Mouse (Mus musculus) brain, embryonic 14.5 days (tissue): ENCODE data around the gene Tas2r104. TPM values are rescaled to one million over a fixed set of nuclear protein-coding genes. Genes with fewer than 3 reads are reported as not detected.

Source experiments
- DNase-seq: peaks from one replicate; pipeline ENCODE4 v3.0.0-alpha.2; 2011; ENCODE audit warnings: low read depth
- CTCF ChIP-seq: fragments of 200-500 bp; IDR thresholded peaks from 2 replicates; pipeline ENCODE4 v1.5.1; 2012; ENCODE audit warnings: inconsistent platforms, mild to moderate bottlenecking, moderate library complexity, borderline replicate concordance; ENCODE audit not compliant: insufficient read depth, insufficient read length; ENCODE audit errors: extremely low read depth
- POLR2A ChIP-seq: fragments of 200-500 bp; IDR thresholded peaks from 2 replicates; pipeline ENCODE4 v1.6.1; 2012; ENCODE audit warnings: mild to moderate bottlenecking, inconsistent platforms, borderline replicate concordance; ENCODE audit not compliant: poor library complexity, insufficient read depth, insufficient read length, severe bottlenecking; ENCODE audit errors: extremely low read depth
- polyA plus RNA-seq: library from polyadenylated mRNA; depleted of rRNA; stranded (reverse); fragments of >200 nt; gene quantifications from 2 replicates; pipeline ENCODE4 v1.2.3, GENCODE M21; 2012; rRNA removed

The Tas2r104 gene
- not detected in 2 replicates for polyA plus RNA-seq

- no peak for DNase-seq
- TF ChIP-seq CTCF: no peak
- no peak for TF ChIP-seq POLR2A
These were observed at the start of gene Tas2r104 for GRCm38 (mm10) chr6:131685644-131686043. Gene Tas2r104, minus strand, starts transcription at chr6:131685744.

- DNase-seq: no peak
- TF ChIP-seq POLR2A (no peak), CTCF (no peak; the same call in 1 of the 2 replicates)
These were observed 27.3 kb upstream of the Tas2r104 start for GRCm38 (mm10) chr6:131712803-131713202.

GRCm38 (mm10) chr6:131689963-131690362 is 4.4 kb upstream of the Tas2r104 start, which contains the start of gene Tas2r114:
Gene Tas2r114, minus strand, starts transcription at chr6:131690063.
- no peak for DNase-seq
- no peak for TF ChIP-seq POLR2A
- TF ChIP-seq CTCF: no peak

- TF ChIP-seq CTCF (no peak), POLR2A (no peak)
- DNase-seq: no peak
These were observed 1.9 kb upstream of the Tas2r104 start, which contains the start of gene Tas2r105 for GRCm38 (mm10) chr6:131687395-131687794. Gene Tas2r105, minus strand, starts transcription at chr6:131687495.

- no peak for TF ChIP-seq CTCF
- no peak for TF ChIP-seq POLR2A
- DNase-seq: no peak
These were observed 6.8 kb downstream of the Tas2r104 start, which contains the start of gene Tas2r106 for GRCm38 (mm10) chr6:131678786-131679185. Gene Tas2r106, minus strand, starts transcription at chr6:131678886.

- TF ChIP-seq CTCF: no peak
- no peak for TF ChIP-seq POLR2A
- DNase-seq: no peak
These were observed 25.5 kb downstream of the Tas2r104 start, which contains the start of gene Tas2r107 for GRCm38 (mm10) chr6:131660049-131660448. Gene Tas2r107, minus strand, starts transcription at chr6:131660149.

Other genes starting within 250 kb of the Tas2r104 start
- gene 5430401F13Rik, start 199.3 kb downstream of the Tas2r104 start, polyA plus RNA-seq: not detected in 2 replicates
- not detected in 2 replicates for gene Gm6619, start 199.3 kb downstream of the Tas2r104 start, polyA plus RNA-seq
- not detected in 2 replicates for gene Tas2r130, start 54.8 kb downstream of the Tas2r104 start, polyA plus RNA-seq
- not detected in 2 replicates for gene Tas2r107, start 25.6 kb downstream of the Tas2r104 start, polyA plus RNA-seq
- not detected in 2 replicates for gene Tas2r106, start 6.9 kb downstream of the Tas2r104 start, polyA plus RNA-seq
- not detected in 2 replicates for gene Tas2r105, start 1.8 kb upstream of the Tas2r104 start, polyA plus RNA-seq
- gene Tas2r114, start 4.3 kb upstream of the Tas2r104 start, polyA plus RNA-seq: not detected in 2 replicates